Mouse (Mus musculus): ENCODE measurements around the gene Zfp217.

The Zfp217 gene

DNA sequence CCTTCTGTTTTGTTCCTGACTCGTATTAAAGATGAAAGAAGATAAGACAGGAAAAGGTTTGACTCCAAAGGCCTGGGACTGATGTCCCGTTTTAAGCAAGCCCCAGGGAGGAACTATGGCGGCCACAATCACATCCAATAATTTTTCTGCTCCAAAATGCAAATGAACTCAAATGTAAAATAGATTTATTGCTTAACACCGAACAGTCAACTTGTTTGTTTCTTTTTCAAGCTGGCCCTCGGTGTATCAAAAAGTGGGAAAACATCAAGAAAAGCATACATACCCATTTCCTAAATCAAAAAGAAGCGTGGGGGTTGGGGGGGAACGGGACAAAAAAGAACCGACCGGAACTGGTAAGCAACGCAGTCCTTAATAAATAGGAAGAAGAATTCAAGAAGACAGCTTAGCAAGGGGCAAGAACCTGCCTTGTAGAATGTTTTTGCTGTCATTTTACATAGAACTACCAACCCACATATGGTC, 15.9 kb downstream of the Zfp217 start:
- DNase-seq = peak; percentile 91

DNA sequence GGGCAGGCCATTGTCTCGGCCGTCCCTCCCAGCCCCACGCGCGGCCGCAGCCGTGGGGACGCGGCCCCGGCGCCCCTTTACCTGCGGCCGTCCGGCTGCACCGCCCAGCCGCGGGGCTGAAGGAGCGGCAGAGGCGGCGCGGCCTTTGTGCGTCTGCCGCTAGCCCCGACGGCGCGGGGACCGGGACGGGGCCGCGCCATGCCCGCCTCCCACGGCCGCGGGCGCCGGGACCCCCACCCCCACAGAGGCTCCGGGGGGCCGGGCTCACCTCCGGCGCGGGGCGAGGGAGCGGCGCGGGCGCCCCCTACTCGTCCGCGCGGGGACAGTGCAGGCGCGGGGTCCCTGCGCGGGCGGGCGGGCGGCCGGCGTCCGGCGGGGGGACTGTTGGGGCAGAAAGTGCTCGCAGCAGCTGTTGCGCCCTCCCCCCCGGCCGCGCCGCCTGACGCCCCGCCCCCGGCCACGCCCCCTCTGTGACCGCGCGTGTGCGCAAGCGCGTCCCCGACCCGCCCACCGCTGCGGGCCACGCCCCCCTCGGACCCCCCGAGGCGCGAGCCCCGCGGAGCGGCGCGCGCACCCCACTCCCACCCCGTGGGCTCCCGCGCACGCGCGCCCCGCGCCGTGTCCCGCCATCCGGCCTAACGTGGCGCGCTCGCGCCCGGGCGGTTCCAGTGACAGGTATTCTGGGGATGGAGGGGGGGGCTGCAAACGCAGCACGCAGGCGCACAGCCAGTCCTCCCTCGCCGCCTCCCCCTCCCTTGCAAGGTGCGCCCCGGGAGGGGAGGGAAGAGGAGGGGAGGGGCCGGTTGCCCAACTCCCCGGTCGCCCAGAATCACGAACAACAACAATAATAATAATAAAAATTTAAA, 16.9 kb downstream of the Zfp217 start:
- DNase-seq = peak; percentile 99

DNA sequence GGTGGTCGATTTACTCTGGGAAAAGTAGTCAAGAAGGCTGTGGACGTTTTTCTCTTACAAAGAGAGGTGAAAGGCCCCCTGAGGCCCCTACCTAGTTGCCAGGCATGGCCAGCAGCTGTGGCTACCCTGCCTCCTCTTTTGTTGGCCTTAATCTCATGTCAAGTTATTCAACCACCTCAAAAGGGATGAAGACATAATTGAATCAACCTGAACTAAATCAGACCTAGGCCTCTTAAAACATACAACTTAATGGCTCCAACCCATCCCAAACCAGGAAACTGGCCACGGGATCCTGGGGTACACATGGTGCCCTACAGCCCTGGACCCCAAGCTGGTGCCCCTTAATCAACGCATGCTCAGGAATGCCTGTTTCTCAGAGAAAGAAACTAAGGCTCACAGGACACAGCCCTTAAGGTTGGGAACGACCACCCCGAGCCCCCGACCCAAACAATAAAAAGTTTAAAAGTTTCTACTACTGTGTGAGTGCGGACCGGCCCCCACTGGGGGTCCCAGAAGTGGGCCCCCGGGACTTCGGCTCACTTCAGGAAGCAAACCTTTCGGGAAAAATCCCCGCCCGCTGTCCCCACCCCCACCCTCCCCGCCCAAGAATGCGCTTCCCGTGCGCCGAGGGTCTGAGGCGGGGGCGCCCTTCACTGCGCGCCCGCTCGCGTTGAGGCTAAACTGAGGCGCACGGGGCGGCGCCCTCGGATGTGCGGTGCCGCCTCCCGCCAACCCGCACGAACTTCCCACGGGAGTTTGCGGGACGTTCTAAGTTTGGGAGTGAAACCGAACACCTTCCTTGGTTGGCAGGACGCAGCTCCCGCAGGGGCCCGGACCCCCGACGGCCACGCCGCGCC, 17.8 kb downstream of the Zfp217 start:
- DNase-seq = peak; percentile 94

DNA sequence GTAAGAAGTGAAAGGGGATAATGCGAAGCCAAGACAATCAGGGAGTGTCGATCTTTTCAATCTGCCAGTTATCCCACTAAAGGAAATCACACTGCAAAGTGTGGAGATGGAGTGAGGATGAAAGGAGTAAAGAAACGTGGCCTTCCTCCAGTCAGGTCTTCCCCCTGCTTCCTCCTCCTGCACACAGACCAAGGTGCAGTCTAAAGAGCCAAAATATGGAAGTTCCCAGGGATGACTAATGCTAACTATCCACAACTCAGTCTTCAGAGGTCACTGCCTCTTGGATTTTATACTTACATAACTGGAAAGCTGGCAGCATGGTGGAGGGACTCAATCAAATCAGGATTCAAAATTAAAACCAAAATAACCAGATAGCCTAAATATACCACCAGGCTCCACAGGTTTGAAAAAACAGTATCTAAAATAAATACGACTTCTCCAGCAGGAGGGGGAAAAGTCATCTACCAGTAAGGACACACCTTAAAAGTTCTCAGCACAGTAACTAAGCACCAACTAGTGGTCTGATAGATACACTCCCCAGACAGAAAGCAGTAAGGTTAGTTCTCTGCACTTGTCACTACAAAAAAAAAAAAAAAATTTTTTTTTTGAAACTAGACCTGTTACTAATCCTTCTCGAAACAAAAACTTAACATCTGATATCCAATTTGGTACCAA, 18.5 kb downstream of the Zfp217 start:
- no peak for DNase-seq

DNA sequence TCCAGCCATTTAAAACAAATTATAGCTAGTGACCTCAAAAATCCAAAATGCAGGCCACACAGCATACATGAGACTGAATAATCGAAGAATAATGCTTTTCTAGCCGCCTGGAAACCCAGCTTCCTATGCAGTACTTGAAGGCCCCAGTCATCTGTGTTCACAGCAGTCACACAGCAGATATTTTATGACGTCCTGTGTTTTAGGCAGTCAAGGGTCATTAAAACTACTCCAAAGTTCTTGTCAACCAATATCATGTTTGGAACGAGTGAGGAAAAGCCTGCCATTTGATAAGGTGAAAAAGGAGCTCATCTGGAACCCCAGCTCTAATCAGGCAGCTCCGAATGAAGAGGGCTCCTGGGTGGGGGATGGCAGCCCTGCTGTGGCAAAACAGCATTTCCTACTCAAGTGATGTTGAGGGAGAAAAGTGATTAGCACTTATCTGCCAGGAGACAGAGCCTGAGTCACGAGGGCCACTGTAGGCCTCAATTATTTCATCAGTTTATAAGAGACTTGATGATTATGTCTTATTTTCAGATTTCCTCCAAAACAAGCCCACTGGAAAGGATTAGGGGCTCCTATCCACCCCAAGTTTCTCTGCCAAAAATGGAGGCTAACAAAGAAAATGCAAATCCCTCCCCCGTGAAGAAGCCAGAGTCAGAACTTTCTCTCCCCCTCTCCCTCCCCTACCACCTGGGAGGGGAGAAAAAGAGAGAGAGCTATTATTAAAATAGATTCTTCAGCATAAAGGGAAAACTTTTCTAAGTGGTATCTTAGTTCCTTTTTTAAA, 19.2 kb downstream of the Zfp217 start:
- no peak for DNase-seq

DNA sequence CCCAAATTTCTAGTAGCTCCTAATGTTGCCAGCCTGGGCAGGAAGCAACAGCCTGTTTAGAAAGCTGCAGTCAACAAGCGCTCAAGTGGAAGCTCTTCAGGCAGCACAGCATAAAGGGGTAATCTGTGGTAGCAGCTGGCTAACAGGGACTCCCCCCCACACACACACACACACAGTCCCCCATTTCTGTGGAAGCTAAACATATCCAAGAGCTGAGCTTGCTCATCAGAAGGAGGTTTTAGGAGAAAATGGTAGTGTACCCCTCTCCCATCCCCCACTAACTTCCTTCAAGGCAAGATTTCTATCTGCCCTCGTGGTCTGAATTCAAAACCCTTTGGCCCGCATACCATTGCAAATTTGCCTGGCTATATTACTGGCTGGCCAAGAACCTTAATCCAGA, 20.4 kb downstream of the Zfp217 start:
- no peak for DNase-seq

DNA sequence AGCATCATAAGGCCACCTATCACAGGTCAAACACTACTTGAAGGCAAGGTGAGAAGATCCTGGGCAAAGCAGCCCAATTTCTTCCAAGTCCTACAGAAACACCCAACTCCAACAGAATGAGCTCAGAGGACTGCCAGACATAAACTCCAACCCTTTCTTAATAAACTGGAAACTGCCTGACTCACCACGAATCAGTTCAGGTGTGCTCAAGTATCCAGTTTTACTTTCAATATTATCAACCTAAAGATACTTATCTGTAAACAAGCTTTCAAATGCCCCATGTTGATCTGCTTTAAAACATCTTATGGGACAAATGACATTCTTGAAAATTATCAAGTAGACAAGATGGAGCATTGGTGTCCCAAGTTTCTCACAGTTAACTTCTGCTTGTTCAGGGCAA, 21.6 kb downstream of the Zfp217 start:
- DNase-seq = no peak

DNA sequence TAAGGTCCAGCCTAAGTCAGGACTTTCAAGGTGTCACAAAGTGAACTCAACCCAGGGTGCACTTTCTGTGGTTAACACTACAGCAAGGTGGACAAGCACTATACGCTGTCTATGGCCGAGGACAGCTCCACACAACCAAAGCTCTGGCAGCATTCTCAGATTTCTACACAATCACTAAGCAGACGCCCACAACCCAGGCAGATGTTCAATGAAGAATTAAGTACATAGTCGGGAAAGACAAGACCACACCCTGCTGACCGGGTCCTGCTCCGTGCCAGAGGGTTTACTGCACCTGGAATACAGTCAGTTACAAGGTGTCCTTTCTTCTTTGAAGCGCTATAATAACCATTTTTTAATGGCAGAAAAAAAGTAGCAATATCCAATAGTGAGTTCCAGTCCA, 25.7 kb downstream of the Zfp217 start:
- DNase-seq = no peak

DNA sequence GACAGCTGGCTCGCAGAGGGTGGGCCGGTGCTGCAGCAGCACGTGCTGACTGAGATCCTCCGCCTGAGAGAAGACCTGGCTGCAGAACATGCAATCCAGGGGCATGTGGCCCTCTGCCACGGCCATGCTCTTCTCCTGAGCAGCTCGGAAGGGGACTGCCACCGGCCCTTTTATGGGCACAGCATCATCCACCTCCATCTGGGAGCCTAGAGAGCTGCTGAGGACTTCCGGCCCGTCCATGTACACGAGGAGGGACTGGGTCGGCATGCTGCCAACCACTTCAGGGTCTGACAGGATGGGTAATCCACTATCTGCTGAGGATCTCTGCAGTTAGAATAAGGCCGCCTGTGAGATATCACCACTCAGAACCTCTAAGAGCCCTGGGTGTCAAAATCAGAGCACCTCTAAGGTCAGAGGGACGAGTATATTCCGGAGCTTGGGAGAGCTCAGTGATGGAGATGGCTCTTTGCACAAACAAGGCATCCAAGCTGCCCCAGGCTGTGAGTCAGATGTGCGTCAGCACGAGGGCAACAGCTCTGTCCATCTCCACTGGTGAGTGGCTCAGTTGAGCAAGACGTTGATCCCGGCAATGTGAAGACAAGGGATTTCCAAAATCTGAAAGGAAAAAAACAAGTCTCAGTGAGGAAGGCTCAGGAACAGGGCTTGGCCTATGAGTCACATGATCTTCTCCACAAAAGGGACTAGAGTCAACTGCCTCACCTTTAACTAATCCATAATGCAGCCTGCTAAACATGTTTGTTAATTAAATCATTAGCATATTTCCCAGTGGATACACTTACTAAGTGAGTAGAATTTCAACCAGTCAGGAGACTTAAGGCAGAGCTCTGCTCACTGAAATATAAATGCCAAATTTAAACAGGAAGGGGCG, 27.5 kb downstream of the Zfp217 start:
- peak; percentile 94 for DNase-seq

DNA sequence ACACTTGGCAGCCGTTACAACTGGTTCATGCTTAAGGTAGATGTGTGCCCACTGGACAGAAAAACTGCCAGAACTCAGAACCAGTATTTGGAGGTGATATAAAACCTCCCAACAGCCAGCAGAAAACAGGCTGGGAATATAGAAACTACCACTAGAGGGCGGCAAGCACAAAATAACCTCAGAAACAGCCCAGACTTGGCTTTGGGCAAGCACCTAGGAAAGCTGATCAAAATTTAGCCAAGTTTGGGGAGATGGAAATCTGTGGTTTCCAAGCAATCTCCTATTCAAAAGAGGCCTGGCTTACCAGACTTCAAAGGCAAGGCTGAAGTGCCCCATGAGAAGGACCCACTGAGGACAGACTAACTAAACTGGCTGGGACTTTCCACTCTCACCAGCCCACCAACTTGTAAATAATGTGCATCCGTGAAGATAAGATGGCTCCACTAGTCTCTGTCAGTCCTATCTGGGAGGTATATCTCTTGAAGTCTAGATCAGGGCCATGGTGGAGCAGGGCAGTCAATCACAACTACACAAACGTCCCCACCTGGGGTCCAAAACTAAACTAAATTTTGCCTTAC, 31.1 kb downstream of the Zfp217 start:
- DNase-seq = no peak

DNA sequence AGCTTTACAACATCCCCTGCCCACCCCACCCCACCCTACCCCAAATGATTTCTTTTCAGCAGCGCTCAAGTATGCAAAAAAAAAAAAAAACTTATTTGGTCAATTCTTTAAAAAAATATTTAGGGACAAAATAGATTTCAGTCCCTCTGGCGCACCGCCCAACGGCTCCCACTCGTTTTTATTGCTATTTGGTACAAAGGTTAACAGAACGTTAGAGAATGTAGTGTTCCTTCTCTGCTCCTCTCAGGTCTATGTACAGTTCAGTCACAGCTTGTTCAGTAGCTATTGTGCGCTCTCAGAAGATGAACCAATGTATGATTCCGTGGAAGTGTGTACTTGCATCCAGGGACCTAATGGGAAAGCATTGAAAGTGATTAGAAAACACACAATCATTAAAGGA, 37.6 kb downstream of the Zfp217 start:
- DNase-seq = no peak

DNA sequence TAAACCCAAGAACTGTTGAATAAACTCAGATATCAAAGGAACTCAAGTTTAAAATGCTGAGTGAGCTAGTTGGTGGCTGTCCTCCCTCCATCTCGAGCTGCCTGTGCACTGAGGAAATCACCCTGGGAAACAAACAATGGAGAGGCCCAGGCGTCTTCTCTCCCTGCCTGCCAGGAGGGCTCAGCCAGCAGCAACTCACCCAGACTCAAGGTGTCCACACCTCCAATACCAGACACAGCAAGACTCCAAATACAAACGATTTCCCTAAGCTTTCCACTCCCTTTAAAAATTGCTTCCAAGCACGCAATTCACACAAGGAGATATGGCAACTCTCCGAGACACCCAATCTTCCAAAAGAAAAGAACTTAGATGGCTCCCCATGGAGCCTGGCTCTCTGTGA, 38.4 kb downstream of the Zfp217 start:
- peak; percentile 85 for DNase-seq

DNA sequence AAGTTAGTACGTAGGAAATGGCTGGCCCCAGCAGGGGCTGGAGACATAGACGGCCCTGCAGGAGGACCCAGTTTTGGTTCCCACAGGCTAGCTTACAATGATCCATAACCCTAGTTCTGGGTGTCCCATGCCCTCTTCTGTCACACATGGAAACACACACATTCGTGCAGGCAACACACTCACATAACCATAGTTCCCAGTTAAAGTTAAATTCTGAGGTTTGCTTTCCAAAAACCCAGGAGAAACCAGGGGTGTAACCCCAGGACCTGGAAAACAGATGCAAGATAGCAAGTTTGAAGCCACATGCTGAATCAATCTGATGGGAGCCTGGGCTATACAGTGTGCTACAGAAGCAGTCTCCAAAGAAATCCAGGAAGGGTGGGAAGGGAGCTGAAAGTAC, 40.1 kb downstream of the Zfp217 start:
- peak; percentile 90 for DNase-seq

DNA sequence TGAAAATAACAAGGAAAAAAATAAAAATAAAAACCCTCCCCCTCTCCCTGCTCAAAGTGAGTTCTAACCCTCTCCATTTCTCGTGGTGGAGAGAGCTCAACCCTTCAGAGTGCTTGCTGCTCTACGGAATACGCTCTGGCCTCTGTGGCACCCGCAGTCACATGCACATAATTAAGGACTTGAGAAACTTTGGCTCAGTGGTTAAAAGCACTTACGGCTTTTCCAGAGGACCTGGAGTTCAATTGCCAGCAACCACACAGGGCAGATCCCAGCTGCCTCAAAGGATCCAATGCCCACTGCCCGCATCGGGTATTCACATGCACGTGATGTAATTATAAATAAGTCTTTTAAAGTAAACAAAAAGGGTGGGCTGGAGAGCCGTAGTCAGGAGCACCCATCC, 41.9 kb downstream of the Zfp217 start:
- DNase-seq = peak; percentile 80

DNA sequence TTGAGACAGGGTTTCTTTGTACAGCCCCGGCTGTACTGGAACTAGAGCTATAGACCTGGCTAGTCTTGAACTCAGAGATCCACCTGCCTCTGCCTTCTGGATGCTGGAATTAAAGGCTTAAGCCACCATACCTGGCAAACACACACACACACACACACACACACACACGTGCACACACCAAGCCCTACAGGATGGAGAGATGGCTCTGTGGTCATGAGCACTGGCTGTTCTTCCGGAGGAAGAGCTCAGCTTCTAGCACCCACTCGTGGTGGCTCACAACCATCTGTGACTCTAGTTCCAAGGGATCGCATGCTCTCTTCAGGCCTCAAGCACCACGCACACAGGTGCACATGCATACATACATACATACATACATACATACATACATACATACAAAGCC, 43.5 kb downstream of the Zfp217 start:
- DNase-seq = no peak

DNA sequence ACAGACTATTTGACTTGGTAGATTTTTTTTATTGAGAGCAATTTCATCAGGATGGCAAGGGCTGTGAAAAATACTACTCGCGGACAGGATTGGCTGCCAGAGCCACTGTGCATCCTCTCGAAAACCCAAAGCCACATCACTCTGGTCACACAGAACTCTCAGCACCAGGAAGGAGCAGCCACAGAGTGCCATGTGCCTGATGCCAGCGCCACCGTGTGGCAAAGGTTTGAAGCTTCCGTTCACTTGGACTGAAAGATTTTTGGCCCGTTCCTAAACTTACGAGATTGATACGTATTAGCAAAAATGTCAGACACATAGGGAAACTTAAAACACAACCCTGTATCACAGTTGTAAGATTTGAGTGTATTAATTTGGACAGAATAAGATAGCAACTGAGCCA, 44.1 kb downstream of the Zfp217 start:
- DNase-seq = peak; percentile 88

DNA sequence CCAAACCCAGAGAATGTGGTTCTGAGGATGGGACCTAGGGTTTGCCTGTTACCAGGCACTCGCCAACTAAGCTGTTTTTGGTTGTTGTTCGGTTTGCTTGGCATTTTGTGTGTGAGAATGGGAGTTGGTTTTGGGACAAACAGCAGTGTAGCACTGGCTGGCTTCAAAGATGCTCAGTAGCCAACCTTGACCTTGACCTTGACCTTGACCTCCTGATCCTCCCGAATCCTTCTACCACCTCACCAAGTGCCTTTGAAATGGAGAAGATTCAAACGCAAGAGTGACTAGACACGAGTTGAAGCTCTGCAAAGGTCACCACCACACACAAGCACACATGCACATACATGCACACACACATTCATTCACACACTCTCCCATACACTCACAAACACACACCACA, 44.6 kb downstream of the Zfp217 start:
- DNase-seq = no peak

DNA sequence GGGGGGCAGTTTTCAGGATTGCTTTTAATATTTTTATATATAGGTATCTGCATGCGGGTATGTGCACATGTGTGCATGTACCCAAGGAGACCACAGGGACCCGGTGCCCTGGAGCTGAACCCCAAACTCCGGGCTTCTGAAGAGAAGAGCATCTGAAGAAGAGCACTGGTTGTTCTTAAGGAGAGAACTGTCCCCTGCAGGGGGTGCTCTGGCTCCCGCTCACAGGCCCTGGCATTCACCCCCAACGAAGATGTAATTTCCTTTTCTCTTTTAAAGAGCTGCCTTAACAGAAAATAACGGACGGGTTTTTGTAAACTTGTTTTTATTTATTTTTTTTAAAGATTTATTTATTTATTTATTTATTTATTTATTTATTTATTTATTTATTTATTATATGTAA, 46.0 kb downstream of the Zfp217 start:
- DNase-seq = no peak

DNA sequence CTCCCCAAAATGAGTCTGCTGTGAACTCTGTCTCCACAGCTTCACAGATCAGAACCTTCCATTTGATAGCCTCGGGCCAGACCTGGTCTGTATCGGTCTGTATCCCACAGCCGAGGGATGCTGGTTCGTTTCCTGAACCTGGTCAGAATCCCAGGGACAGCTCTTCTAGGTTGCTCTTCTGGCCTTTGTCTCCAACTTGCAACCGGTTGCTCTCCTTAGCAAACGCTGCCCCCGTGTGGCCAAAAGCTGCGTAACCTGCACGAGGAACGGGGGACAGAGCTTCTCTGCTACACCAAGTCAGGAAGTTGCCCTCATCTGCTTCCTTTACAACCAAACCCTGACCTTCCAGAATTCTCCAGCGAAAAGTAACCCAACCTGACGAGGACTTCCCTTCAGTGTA, 46.8 kb downstream of the Zfp217 start:
- DNase-seq = peak; percentile 96

DNA sequence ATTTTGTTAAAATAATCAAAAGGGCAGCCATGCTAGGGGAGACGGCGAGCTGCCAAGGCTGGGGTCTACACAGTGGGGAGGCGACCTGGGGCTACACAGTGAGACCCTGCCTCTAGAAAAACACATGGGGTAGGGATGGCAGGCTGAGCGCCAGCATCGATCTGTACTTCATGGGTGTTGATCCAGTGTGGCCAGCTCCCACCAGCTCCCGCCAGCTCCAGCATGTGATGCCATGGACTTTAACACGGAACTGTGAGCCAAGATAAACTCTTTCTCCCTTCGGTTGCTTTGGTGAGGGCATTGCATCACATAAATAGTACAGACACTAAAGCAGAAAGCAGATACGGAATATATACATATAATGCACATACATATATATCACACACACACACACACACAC, 53.0 kb downstream of the Zfp217 start:
- DNase-seq = peak; percentile 87

DNA sequence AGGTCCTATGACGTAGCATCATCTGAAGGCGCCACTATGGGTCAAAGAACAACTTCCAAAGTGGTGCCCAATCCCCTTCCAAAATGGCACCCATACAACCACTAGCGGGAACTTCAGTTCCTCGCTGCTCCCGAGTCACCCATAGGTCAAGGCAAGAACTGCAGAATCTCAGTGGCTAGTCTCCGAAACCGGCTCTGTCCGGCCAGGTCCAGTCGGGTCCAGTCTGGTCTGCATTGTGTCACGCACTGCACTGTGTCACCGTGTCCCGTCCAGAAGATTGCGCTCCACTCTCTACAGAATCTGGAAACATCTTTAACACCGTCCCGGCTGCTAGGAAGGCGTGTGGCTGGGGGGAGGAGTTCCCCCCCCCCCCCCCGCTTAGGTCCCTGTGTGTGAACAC, 53.7 kb downstream of the Zfp217 start:
- no peak for DNase-seq

Measured in heart, adult 11 months (tissue).